Mouse (Mus musculus) small intestine, adult 2 months (tissue): ENCODE results near the gene Phf12.

ENCODE experiments used
- CTCF ChIP-seq: fragments of 200-500 bp; IDR thresholded peaks from 2 replicates; pipeline ENCODE4 v1.5.1; 2012; ENCODE audit warnings: low read depth, mild to moderate bottlenecking, control low read depth, inconsistent platforms, low read length, moderate library complexity, mixed read lengths; ENCODE audit not compliant: insufficient replicate concordance, insufficient read length; ENCODE audit errors: extremely low read depth
- POLR2A ChIP-seq: fragments of 200-500 bp; IDR thresholded peaks from 2 replicates; pipeline ENCODE4 v1.6.1; 2012; ENCODE audit warnings: low read depth, mild to moderate bottlenecking, control low read depth, inconsistent platforms, low read length, moderate library complexity

- TF ChIP-seq POLR2A: no peak
- TF ChIP-seq CTCF: no peak
Measured at GRCm38 (mm10) chr11:78006446-78006845, 23.9 kb downstream of the Phf12 start.
